Mouse (Mus musculus) spleen, postnatal 10 days (tissue): ENCODE measurements around the gene Sap30l.

Experiments
- DNase-seq, 2 experiments: peaks; one replicate each; pipeline ENCODE4 v3.0.0; 2021 to 2022; ENCODE audit warnings: low spot score in 2 of 2

The Sap30l gene

DNA sequence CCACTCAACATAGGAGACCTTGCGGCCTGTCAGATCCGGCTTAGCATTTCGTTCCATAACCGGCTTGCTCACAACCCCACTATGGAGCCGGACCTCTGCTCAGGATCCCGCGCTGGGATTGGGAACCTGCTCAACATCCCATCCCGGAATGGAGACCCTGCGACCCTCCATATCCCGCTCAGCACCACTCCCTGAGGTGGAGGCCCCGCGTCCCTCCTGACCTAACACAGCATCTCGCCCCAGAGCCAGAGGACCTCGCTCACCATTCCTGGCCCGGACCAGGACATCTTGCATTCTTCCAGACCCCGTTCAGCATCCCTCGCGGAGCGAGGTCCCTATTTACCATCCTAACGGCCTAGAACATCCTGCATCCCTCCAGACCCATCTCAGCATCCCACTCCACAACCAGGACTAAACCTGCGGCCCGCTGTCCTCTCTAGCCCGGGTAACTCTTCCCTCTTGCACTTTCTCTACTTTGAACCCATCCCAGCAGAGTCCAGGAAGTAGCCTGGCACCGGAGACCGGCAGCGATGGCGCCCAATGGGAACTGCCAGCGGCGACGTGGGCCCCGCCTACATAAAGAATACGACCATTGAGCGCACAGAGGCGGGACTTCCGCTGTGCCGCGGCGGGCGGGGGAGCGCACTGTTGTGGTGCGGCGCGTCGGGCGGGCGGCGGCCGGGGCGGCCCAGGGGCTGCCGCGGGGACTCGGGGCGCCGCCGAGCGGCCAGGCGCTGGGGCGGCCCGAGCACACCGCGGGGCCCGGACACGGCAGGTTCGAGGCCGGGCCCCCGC lies at the start of gene Sap30l:
Gene Sap30l (plus strand): TSS at position 667 of the 795 bp plus-strand sequence.
- peak; percentile 92 to 98 for DNase-seq

DNA sequence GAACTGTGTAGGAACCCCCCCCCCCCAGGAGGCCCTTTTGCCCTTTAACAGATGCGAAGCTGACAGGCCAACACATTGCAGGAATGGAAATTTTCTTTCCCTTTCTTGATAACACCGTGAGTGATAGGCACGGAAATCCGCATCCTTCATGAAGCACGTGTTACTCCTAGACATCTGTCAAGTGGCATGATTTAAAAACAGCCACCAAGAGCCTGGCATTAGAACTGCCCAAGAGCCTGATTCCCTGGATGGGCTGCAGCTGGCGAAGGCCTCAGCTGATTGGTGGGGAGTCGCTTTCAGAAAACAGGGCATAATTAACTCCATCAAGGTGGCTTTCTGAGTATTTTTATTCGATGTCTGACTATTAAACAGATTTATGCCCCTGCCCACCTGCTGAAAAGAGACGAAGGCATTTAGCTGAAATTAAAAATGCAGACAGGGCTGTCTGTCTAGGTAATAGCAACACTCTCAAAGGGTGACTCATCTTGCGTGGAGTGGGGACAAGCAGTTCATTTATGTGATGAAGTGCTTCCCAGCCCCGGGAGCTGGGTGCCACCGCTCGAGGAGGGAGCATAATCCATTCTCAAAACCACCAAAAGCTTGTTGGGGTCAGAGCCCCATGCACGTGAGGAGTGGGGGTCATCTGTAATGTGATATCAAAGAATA lies 47.8 kb upstream of the Sap30l start:
- DNase-seq, result no peak

DNA sequence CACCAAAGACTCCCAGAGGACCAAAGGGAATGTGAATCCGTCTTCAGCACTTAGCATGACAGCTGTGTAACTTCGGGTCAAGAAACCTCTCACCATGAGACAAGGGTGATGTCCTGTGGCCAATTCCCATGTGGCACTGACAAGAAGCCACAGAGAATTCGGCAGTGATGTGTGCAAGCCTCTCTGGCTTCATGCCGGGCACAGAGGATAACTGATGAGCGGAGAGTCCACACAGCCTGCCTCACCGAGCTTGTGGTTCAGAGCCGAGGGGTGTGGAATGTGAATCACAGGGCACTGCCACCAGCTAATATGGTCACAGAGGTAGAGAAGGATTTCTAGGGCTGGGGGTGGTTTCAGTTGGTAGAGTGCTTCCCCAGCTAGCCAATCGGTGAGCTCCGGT lies 42.8 kb upstream of the Sap30l start:
- DNase-seq, result no peak

DNA sequence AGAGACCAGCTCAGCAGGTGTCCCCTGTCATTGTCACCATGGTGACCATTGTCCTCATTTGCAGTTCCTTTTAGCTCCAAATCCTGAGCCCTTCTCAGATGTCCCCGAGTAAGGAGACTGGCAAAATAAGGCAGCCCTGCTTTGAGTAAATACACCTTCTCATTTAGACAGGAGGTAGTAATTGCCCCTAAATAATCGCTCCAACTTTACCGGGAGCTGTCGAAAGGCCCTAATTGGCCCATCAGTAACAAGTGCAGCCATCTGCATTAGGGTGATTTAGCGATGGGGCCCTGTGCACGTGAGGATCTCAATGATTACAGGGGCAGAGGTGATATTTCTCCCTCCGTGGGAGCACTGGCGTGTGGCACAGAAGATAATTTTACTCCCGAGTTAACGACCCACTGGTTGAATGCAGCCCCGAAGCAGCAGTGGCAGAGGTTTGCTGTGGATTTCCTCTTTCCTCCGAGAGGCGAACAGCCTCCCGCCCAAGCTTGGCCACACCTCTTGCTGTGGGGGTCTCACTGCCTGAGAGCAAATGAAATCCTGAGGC lies 40.9 kb upstream of the Sap30l start:
- no peak for DNase-seq

DNA sequence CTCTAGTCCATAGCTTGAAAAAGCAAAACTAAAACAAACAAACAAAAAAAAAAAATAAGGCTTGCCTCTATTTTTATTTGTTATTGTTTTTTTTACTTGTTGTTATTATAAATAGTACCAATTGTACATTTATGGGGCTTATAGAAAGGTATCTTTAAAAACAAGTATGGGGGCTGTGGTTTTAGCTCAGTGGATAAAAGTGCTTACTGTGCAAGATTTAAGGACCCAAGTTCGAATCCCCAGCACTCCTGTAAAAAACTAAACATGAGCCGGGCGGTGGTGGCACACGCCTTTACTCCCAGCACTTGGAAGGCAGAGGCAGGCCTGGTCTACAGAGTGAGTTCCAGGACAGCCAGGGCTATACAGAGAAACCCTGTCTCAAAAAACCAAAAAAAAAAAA lies 40.1 kb upstream of the Sap30l start:
- no peak for DNase-seq

DNA sequence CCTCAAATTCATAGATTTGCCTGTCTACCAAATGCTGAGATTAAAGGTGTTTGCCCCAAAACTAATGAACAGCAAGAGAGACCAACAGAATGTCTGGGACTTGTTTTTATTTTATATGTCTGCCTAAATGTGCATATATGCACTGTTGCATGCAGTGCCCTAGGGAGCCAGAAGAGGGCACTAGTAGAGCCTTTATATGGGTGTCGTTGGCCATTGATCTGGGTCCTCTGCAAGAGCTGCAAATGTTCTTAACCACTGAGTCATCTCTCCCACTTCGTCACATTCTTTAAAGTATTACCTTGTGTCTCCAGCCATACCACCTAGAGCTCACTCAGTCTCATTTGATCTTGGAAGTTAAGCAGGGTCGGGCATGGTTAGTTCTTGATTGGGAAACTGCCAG lies 37.3 kb upstream of the Sap30l start:
- no peak for DNase-seq

DNA sequence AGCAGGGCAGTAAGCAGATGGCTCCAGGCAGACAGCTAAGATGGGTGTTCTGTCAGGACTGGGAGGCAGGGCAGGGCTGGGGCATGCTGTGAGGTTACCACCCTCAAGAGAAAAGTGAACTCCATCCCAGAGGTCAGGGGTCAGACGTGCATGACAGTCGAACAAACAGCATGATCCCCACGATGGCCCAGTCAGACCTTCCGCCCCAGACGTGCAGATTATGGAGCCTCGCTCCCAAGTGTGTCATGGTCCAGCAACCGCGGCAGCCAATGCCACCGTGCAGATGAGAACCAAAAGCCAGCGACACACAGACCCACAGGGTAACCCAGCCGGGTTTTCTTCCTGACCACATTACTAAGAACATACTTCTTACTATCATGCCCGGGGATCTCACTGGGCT lies 34.8 kb upstream of the Sap30l start:
- no peak for DNase-seq

DNA sequence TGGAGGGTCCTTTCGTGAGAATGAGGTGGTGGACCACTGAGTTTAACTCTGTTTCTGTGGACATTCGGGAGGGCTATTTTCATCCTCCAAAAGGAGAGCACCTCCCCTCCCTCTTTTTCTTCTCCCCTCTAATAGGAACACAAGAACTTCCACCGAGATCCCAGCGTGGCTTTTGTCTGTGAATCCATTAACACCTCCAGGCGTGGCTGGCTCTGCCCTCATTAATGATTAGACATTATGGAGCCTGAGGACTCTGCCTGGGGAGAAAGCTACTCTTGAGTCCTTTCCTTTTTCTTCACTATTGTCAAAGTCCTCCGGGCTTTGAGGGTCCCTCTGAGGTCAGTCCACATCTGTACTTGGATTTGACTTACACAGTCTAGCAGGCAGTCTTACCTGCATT lies 34.3 kb upstream of the Sap30l start:
- DNase-seq, result no peak

DNA sequence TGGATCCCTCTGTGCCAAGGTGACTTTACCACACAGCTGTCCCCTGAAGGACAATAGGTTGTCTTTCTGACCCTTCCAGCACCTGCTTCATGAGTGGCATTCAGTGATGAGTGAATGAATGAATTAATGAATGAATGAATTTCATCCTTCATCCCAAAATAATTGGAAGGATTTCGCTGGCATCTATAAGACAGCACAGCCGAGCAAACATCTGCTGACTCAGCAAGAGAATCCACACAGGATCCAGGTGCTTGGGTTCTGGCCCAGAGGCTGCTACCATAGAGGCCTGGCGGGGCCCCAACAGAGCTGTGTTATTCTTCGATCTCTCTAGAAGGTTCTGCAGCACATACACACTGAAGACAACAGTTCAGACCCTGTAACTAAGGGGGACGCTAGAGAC lies 30.7 kb upstream of the Sap30l start:
- DNase-seq, result no peak

DNA sequence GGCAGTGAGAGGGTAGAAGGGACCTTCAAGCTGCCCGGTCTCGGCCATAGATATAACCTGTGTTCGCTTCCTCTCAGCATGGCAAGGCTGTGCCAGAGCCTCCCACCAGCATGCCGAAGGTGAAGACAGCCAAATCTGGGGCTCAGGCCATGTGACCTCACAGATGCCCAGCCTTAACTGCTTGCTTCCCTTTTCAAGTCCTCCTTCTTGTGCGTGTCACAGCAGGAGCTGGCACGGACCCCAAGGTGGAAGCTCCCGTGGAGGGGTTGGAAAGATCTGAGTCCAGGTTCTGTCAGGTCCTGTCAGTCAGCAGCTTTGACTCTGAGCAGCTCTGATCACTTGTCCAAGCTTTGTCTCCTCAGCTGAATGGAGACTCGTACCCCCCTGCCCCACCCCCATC lies 29.8 kb upstream of the Sap30l start:
- no peak for DNase-seq

DNA sequence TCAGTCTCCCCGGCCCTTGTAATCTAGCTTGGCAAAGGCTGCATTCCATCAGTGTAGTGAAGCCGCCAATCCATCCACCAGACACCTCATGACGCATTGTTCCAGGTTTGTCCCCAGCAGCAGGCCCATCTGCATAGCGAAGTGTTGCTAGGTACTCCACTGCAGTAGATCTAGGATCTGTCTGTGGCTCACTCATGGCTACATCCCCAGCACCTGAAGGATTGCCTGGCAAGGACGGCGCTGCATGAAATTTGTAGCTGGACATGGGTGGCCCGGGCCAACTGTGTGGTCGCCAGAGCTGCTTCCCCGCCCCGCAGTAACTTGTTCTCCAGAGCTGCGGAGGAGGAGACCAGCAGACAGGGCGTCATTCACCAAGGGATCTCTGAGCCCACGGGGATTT lies 28.0 kb upstream of the Sap30l start:
- no peak for DNase-seq

DNA sequence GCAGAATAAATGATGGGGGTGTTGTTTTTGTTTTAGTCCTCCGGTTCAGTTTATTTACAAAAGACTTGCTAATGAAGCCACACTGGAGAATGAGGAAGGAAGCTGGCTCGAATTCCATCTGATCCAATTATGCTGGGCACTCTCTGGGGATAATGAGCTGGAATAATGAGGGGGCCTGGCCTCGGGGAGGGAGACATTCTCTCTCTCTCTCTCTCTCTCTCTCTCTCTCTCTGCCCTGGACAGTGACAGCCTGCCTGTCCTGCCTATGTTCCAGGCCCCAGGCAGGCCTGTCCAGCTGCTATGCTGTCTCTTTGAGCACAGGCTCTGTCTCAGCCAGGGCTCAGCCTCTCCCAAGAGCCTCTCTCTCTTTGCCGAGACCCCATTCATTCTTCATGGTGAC lies 27.5 kb upstream of the Sap30l start:
- no peak for DNase-seq

DNA sequence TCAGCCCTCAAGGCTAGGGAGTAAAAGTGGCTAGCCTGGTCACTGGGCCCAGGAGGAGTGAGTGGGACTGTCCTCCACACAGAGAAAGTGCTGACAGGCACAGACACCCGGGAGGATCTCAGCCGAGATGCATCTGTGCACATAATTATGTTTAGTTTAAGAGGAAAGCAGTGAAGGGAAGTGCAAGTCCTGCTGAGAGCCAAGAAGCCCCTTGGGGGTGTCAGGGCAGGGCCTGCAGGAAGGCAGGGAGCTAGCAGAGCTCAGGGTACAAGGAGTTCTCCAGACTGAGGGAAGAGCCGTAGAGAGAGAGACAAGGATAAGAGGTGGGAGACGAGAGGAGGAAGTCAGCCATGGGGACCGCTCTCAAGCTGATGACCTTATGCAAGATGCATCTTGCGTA lies 25.6 kb upstream of the Sap30l start:
- no peak for DNase-seq

DNA sequence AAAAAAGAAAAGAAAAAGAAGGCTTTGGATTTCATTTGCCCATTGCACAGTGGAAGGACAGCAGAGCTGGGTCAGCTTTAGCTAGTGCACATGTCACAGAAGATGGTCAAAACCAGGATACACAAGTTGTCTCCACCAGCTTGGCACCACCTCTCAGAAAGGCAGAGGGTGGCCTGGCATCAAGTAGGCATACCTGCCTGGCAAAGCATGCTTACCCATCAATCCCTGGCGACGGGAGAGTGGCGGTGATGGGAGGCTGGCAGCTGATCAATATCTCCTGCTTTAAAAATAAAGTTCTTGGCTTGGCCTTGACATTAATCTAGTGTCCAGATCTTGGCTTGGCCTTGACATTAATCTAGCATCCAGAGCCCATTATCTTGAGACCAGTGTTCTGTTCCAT lies 24.9 kb upstream of the Sap30l start:
- DNase-seq, result no peak

DNA sequence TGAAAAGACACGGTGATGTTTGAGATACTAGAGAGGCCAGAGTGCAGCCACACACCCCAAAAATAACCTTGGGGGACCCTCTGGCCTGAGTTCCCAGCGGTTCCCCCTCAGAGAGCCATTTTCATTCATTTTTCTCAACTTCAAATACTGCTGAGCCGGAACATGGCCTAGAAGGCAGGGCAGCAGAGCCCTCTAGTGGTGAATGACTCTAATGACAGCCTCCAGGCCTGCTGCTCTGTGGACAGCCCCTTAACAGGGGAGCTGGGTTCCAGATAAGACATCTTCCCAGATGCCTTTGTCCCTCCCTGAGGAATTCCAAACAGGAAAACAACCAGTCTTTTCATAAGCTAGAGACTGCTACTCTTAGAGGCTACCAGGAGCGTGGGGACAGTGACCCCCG lies 23.1 kb upstream of the Sap30l start:
- peak; percentile 23 to 56 for DNase-seq

DNA sequence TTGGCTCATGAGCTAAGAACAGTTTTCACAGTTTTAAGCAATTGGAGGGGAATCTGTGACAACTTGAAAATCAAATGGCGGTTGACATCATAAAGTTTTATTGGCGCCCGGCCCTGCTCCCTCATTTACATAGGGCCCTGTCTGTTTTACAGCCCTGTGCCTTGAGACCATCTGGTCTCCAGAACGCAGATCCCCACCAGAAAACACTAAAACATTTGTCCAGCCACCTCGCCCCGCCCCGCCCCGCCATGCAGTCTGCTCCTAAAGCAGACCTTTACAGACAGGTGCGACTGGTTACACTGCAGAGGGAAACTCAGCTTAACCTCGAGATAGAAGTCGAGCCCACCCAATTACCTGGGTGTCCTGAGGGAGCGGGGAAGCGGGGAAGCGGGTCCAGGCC lies 21.6 kb upstream of the Sap30l start:
- no peak for DNase-seq

DNA sequence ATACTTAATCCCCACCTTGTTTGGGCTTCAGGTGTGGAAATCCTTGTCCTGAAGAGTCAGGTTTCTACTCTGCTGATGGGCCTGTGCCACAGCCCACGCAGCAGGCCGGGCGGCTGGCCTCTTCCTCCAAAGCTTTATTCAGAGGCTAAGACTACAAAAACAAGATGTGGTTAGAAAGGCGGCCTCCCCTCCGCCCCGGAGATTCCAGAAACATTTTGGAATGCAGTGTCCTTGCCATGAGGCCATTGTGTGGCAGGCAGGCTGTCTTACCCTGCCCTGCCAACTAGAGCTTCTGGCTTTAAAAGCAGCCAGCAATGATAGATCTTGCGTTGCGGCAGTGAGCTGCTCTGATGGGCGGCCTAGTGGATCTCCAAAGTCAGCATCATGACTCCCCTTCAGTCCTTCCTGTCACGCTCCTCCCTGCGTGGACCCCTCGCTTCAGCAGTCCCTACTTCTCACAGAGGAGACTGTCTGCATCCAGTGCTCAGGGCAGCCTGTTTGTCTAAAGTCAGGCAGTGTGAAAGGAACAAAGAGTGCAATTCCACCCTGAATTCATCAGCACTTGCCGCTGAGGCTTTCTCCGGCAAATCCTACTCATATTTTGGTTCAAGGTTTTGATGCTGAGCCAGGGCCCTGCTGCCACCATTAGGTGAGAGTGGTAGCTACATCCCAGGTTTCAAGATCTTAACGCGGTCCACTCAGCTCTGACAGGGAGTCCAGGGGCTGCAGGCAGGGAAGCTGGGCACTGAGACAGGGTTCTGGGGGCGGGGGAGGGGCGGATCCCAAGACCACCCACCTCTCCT lies 14.6 kb upstream of the Sap30l start:
- no peak for DNase-seq

DNA sequence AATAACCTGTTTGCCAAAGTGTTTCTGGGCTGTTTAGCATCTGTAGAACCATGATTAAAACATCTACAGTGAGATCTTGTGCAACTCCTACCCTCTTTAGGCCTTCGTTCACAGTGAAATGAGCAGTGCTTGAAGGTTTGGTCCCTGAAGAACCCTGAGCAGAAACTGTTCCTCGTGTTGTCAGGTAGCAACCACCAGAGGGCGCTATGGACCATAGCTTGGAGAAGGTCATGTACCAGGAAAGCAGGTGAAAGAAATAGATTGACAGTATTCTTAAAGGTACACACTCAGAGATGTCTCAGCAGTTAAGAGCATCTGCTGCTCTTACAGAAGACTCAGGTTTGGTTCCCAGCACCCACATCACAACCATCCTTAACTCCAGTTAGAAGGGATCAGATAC lies 13.5 kb upstream of the Sap30l start:
- DNase-seq, result peak; percentile 51 to 82

DNA sequence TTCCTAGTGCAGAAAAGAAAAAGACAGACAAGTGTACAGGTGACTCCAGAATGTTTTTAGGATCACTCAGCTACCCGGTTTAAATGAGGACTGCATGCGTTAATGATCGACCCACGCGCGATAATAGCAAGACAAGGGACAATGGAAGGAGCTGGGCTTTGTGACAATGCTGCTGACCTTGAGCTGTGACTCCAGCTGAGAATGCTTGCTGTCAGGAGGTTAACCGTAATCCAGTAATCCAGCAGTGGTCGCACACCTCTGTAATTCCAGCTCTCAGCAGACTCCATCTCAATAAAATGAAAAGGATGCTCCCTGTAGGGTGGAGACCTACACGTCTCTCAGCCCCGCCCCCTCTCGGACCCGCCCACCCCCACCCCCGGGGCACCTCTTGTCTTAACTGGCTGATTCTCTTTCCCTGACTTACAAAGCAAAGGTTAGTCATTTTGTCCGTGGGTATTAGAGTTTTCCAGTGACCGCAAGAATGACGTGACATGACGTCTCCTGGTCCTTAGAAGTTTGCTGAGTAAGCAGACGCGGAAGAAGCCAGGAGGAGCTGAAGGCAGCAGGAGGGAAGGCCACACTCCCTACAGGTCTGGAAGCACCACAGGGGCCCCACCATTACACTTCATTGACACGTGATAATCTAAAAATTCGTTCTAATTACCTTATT lies 10.4 kb upstream of the Sap30l start:
- DNase-seq, result no peak

DNA sequence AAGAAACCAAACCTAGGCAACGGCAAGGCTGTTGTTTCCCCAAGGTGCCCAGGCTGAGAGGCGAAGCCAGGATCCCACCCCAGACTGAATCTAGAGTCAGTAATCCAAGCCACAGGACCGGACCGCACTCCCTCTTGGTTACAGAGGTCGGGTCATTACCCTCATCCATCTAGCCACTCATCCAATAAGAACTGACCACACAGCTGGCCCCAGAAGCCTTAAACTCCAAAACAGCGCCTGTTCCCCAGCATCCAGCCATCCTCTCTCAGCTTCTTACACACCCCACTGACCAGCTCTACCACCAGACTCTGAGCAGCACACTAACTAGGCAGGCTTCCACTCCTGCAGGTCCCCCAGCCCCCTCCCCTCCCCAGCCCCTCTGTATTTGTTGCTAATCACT lies 6.4 kb upstream of the Sap30l start:
- DNase-seq, result no peak

DNA sequence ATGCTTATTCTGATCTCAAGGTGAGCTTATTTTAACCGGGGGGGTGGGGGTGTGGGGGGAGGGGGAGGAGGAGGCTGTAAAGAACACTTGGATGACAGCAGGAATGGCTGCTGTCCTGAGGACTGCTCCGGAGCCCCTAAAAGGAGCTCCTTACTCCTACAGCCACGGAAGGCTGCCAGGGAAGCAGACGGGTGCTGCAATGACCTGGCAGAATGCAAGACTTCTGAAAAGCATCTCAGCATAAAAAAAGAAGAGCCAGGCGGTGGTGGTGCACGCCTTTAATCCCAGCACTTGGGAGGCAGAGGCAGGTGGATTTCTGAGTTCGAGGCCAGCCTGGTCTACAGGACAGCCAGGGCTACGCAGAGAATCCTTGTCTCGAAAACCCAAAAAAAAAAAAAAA lies 3.6 kb upstream of the Sap30l start:
- no peak for DNase-seq

DNA sequence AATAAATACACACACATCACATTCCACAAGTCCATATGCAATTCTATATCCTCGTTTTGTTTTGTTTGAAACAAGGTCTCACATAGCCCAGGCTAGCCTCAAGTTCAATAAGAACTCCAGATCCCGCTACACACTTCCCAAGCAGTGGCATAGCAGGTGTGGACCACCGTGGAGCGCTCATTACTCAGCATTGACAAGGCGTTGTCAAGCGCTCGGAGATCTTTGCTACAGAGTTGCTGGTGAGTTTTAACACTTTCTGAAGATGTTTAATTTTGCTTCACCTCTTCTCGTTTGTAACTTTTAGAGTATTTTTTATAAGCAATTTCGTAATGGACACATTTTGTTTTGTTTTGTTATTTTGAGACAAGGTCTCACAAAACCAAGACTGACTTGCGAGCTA lies 2.0 kb upstream of the Sap30l start:
- DNase-seq, result no peak
